Comparison of ENCODE assay signal across 8 mouse cellular contexts in genomic region chr10:39811507-39811906, GRCm38 (mm10).
A peak's percentile ranks its signal among the peaks of the same experiment; 100 is the strongest.
DNase-seq lines count a peak whose midpoint lies in the region; TF ChIP-seq lines count a peak whose summit lies in the region.

No protein-coding gene starts in this region.

- H3K9me3 ChIP-seq in MEL (replicated peaks; ENCODE audit: insufficient read depth, low read length), result no peaks in the 10 kb centered on the region
- no peaks in the 10 kb centered on the region for H3K9me3 ChIP-seq in heart, embryonic 10.5 days

- intact Hi-C loops in left cerebral cortex, adult 2 months (cut with DNase I), result loop anchor here (5.0 kb wide), 1 partner anchor 41 kb away; no protein-coding TSS in a partner anchor
- intact Hi-C loops in left cerebral cortex, postnatal 25 days (cut with DNase I), result no loop called here

- WGBS in heart, embryonic 10.5 days, result 70% methylated on average over 3 of the region's 3 CpGs

- no peaks in the 10 kb centered on the region for H3K27me3 ChIP-seq in MEL (ENCODE audit: control insufficient read depth in 1 of 2, insufficient read depth in 2 of 2, low read length in 2 of 2)
- H3K27me3 ChIP-seq in heart, embryonic 10.5 days (ENCODE audit: insufficient read depth, poor library complexity, severe bottlenecking), result no peaks in the 10 kb centered on the region

- no peak for TF ChIP-seq POLR2A in MEL (IDR thresholded peaks at IDR 0.05; ENCODE audit: control insufficient read depth in 1 of 2, insufficient read depth in 1 of 2, low read depth in 1 of 2, low read length in 2 of 2, poor library complexity in 1 of 2)

- no peaks in the 10 kb centered on the region for H3K79me2 ChIP-seq in MEL (ENCODE audit: control insufficient read depth, insufficient read depth, low read length, poor library complexity)

- DNase-seq in left cerebral cortex, adult 2 months (ENCODE audit: extremely low spot score in 1 of 2, low spot score in 2 of 2), result no peak
- no peak for DNase-seq in left cerebral cortex, postnatal 25 days (ENCODE audit: low spot score in 2 of 2)
- peak; percentile 77 for DNase-seq in MEL (ENCODE audit: low read depth, low spot score)
- DNase-seq in c-Kit-positive CD71-negative TER-119-negative erythroid progenitor cells, embryonic 14.5 days (ENCODE audit: low read depth), result peak; percentile 42
- DNase-seq in heart, embryonic 10.5 days (ENCODE audit: low spot score), result peak; percentile 83
- DNase-seq in lung, postnatal 10 days, result peak; percentile 60
- DNase-seq in spleen, postnatal 4 days (ENCODE audit: low spot score in 2 of 2), result peak; percentile 66 to 81
- DNase-seq in frontal cortex, postnatal 14 days (ENCODE audit: low spot score in 2 of 2), result no peak

- peaks cover 0 to 4% of the 10 kb centered on the region in 2 experiments; a peak in 2 of 4 replicates for H3K36me3 ChIP-seq in MEL (ENCODE audit: control insufficient read depth in 1 of 2, insufficient read depth in 2 of 2, low read length in 2 of 2)
- H3K36me3 ChIP-seq in heart, embryonic 10.5 days, result peaks cover 59% of the 10 kb centered on the region

- no peak overlapping the region for H3K4me3 ChIP-seq in left cerebral cortex, adult 2 months
- no peak overlapping the region for H3K4me3 ChIP-seq in MEL (ENCODE audit: control insufficient read depth in 1 of 2, insufficient read depth in 1 of 2, low read depth in 2 of 2, low read length in 2 of 2)
- no peak overlapping the region for H3K4me3 ChIP-seq in heart, embryonic 10.5 days

- TF ChIP-seq EP300 in MEL (IDR thresholded peaks at IDR 0.05; ENCODE audit: low read depth in 1 of 2, low read length in 2 of 2), result no peak

- H3K9ac ChIP-seq in MEL (ENCODE audit: control insufficient read depth, low read depth, low read length, poor library complexity, severe bottlenecking), result no peak overlapping the region

- TF ChIP-seq RAD21 in MEL (IDR thresholded peaks at IDR 0.05; ENCODE audit: low read depth, low read length), result peak; percentile 49

- no peak overlapping the region for H3K27ac ChIP-seq in left cerebral cortex, adult 2 months
- no peak overlapping the region for H3K27ac ChIP-seq in MEL (ENCODE audit: control insufficient read depth, low read depth, low read length)
- H3K27ac ChIP-seq in heart, embryonic 10.5 days, result no peak overlapping the region

- peak; percentile 39 for TF ChIP-seq CTCF in left cerebral cortex, adult 2 months (IDR thresholded peaks at IDR 0.05)
- TF ChIP-seq CTCF in MEL (IDR thresholded peaks at IDR 0.05 in 2 of 3, conservative IDR thresholded peaks at IDR 0.05 in 1 of 3; ENCODE audit: control insufficient read depth in 1 of 3, insufficient read depth in 1 of 3, low read depth in 2 of 3, low read length in 3 of 3, poor library complexity in 1 of 3, severe bottlenecking in 1 of 3), result peak; percentile 71 to 76 (median 71)

- H3K4me1 ChIP-seq in MEL (ENCODE audit: control insufficient read depth in 1 of 2, insufficient read depth in 2 of 2, low read length in 2 of 2), result no peaks in the 10 kb centered on the region
- H3K4me1 ChIP-seq in heart, embryonic 10.5 days, result no peaks in the 10 kb centered on the region

TF ChIP-seq in MEL, 35 proteins besides CTCF, POLR2A, EP300 and RAD21:
- no peak for TF ChIP-seq MAZ (IDR thresholded peaks at IDR 0.05; ENCODE audit: low read depth, low read length)
- no peak for TF ChIP-seq TBP (IDR thresholded peaks at IDR 0.05; ENCODE audit: low read depth, low read length)
- no peak for TF ChIP-seq RCOR1 (IDR thresholded peaks at IDR 0.05; ENCODE audit: low read depth, low read length)
- no peak for TF ChIP-seq UBTF (IDR thresholded peaks at IDR 0.05; ENCODE audit: borderline replicate concordance, insufficient read depth, low read depth, low read length)
- TF ChIP-seq ZC3H11A (IDR thresholded peaks at IDR 0.05; ENCODE audit: low read depth, low read length), result peak; percentile 20; the same call in 1 of the 2 replicates
- peak; percentile 52 for TF ChIP-seq SMC3 (IDR thresholded peaks at IDR 0.05; ENCODE audit: low read depth, low read length)
- no peak for TF ChIP-seq ETS1 (IDR thresholded peaks at IDR 0.05; ENCODE audit: low read depth, low read length)
- TF ChIP-seq MAX (IDR thresholded peaks at IDR 0.05; ENCODE audit: low read length), result peak; percentile 38
- 0 out of 2 replicates have a peak, but pooled peaks have one; percentile 63 for TF ChIP-seq MYC (IDR thresholded peaks at IDR 0.05; ENCODE audit: low read depth, low read length)
- no peak for TF ChIP-seq ZKSCAN1 (IDR thresholded peaks at IDR 0.05; ENCODE audit: low read depth, low read length)
- no peak for TF ChIP-seq HCFC1 (IDR thresholded peaks at IDR 0.05; ENCODE audit: low read depth, low read length)
- TF ChIP-seq USF1 (IDR thresholded peaks at IDR 0.05; ENCODE audit: low read depth, low read length), result no peak
- TF ChIP-seq ELF1 (IDR thresholded peaks at IDR 0.05; ENCODE audit: low read depth, low read length), result no peak
- TF ChIP-seq CHD1 (IDR thresholded peaks at IDR 0.05; ENCODE audit: low read depth, low read length), result no peak
- TF ChIP-seq NRF1 (IDR thresholded peaks at IDR 0.05; ENCODE audit: insufficient read depth, low read depth, low read length, poor library complexity, severe bottlenecking), result no peak

Comparison
In these comparisons a context has a peak if more than half of its experiments do, and no peak if none do; other contexts are left out.
1. DNase-seq: peak in MEL (single experiment), c-Kit-positive CD71-negative TER-119-negative erythroid progenitor cells, embryonic 14.5 days (single experiment), heart, embryonic 10.5 days (single experiment), lung, postnatal 10 days (single experiment) and spleen, postnatal 4 days (2 of 2); none in left cerebral cortex, adult 2 months (0 of 2), left cerebral cortex, postnatal 25 days (0 of 2) and frontal cortex, postnatal 14 days (0 of 2).